Mouse (Mus musculus): ENCODE results near the gene Mycn.
A peak's percentile ranks its signal among the peaks of the same experiment; 100 is the strongest.

GRCm38 (mm10) chr12:12938850-12939249, 2.9 kb downstream of the Mycn start:
- TF ChIP-seq CTCF (conservative IDR thresholded peaks at IDR 0.05; ENCODE audit: insufficient read depth, insufficient read length, low read depth, low read length) (peak; percentile 60), POLR2A (IDR thresholded peaks at IDR 0.05; ENCODE audit: low read depth, low read length) (no peak)
